Mouse (Mus musculus) left cerebral cortex, adult 2 months (tissue): ENCODE measurements at regions not wholly inside any gene's neighbourhood (a gene's known extent, or its start where the extent isn't known, plus 50 kb on each side); places are given as distances from the start of the nearest gene placed in this dataset.
"Not testable (repeated sequence)": the region's sequence is repeated elsewhere in the genome, so short reads cannot be mapped to it uniquely, and the experiment has no call there.

Experiments
- DNase-seq, 2 experiments: peaks; one replicate each; pipeline ENCODE4 v3.0.0; 2021 to 2022; ENCODE audit warnings: low spot score in 2 of 2, mixed read lengths in 1 of 2; ENCODE audit errors: extremely low spot score in 1 of 2
- H3K27ac ChIP-seq: fragments of 200-600 bp; 2 replicates; pipeline ENCODE4 v1.8.1; 2022
- H3K4me3 ChIP-seq: fragments of 200-600 bp; 2 replicates; pipeline ENCODE4 v1.8.1; 2022
- CTCF ChIP-seq: fragments of 200-600 bp; IDR thresholded peaks from 2 replicates; pipeline ENCODE4 v1.8.1; 2022; ENCODE audit warnings: antibody characterized with exemption, mild to moderate bottlenecking, moderate library complexity
- intact Hi-C: fragments of 180-260 bp; cut with DNase I; formaldehyde crosslinking; loops from one replicate; pipeline ENCODE4 v1.15.1; 2025

GRCm38 (mm10) chr7:83392181-83392580, 192.5 kb upstream of the Tmc3 start:
- intact Hi-C loops: no loop called here
- no peak for TF ChIP-seq CTCF
- no peak for DNase-seq
- Histone ChIP-seq H3K4me3 (no peak overlapping the region), H3K27ac (no peak overlapping the region)

DNA sequence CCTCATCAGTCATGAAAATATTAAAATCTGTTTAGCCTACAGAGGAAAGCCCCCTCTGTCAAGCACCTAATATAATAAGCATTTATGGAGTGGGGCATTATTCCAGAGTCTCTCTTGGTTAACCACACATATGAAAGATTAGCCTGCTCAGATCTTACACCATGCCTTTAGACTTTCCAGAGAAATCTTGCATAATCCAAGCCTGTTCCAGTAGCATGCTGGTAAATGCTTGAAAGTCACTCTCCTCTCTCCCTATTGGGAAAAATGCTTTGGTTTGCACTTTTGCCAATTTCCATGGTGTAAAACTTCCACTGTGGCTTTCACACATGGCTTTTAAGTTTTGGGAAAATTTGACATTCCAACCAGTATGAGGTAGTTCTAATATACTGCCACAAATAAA, 192.1 kb upstream of the Tmc3 start:
- no peak for TF ChIP-seq CTCF
- DNase-seq: no peak
- intact Hi-C loops: no loop called here
- Histone ChIP-seq H3K4me3 (no peak overlapping the region), H3K27ac (no peak overlapping the region)

DNA sequence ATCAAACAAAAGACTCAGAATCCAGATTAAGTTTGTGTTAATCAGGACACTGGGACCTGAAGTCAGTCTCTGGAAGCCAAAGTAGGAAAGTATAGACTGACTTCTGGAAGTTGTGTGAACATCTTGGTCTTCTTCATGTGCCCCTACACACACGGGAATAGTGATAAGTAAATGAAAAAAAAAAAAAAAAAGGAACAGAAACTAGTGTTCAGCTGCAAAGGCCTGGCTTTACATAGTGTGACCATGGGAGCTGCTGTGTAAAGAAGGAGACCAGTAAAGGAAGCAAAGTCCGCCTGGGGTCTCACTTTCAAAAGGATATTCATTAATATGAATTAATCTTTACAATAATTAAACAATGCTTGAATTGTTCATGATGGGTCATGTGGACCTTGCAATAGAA, 190.6 kb upstream of the Tmc3 start:
- intact Hi-C loops: no loop called here
- Histone ChIP-seq H3K27ac (no peak overlapping the region), H3K4me3 (no peak overlapping the region)
- DNase-seq: no peak
- no peak for TF ChIP-seq CTCF

DNA sequence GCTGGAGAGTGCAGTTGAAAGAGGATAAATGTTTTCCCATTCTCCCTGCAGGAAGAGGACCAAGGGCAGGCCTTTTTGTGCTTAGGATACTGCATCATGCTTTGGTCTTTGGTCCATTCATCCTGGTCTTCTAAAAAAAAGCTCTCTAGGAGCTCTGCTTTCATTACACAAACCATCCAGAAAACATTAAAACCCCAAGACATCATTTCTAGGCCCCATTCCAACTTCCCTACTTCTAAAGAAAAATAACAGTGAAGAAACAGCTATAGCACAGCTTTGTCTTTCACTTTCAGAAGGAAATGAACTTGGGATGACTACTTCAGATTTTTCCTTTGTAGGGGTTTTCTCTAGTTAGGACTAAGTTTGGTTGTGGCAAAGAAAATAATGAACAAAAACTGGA, 185.1 kb upstream of the Tmc3 start:
- no peak for DNase-seq
- no peak overlapping the region for H3K27ac ChIP-seq
- H3K4me3 ChIP-seq: no peak overlapping the region
- TF ChIP-seq CTCF: no peak
- intact Hi-C loops: no loop called here

DNA sequence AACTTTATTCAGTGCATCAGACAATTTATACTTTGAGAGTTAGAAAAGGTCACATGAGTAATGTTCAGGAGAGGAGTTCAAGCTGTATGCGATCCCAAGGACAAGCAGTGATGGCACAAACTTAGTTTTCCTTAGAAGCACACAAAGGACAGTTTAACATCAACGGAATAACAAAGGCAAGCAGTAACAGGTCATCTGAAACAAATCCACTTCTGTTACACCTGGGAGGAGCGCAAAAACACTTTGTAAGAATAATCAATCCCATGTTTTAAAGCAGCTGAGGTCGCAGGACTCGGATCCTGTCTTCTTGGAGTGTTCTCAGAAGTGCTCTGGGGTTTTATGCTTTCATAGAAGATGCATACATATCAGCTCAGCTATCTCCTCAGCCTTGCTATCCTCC, 183.7 kb upstream of the Tmc3 start:
- intact Hi-C loops: no loop called here
- Histone ChIP-seq H3K27ac (no peak overlapping the region), H3K4me3 (no peak overlapping the region)
- DNase-seq: no peak
- no peak for TF ChIP-seq CTCF

DNA sequence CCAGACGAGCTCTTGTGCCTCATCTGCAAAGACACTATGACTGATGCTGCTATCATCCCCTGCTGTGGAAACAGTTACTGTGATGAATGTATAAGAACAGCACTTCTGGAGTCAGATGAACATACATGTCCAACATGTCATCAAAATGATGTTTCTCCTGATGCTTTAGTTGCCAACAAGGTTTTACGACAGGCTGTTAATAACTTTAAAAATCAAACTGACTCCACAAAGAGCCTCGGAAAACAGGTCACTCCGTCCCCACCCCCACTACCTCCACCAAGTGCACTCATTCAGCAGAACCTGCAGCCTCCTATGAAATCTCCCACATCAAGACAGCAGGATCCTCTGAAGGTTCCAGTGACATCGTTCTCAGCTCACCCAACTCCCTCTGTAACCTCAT, 172.0 kb upstream of the Tmc3 start:
- DNase-seq, H3K4me3 ChIP-seq, H3K27ac ChIP-seq, intact Hi-C loops: not testable (repeated sequence)

- Histone ChIP-seq H3K27ac (no peak overlapping the region), H3K4me3 (no peak overlapping the region)
- no peak for TF ChIP-seq CTCF
- no peak for DNase-seq
- intact Hi-C loops: no loop called here
Observed at GRCm38 (mm10) chr7:83429929-83430556, 154.7 kb upstream of the Tmc3 start.

- intact Hi-C loops: no loop called here
- Histone ChIP-seq H3K27ac (no peak overlapping the region), H3K4me3 (no peak overlapping the region)
- no peak for TF ChIP-seq CTCF
- DNase-seq: no peak
Observed at GRCm38 (mm10) chr7:83431094-83431493, 153.6 kb upstream of the Tmc3 start.

- no peak for DNase-seq
- intact Hi-C loops: no loop called here
- H3K27ac ChIP-seq: no peak overlapping the region
- no peak for TF ChIP-seq CTCF
- H3K4me3 ChIP-seq: no peak overlapping the region
Observed at GRCm38 (mm10) chr7:83432843-83433242, 151.9 kb upstream of the Tmc3 start.

- intact Hi-C loops: no loop called here
- Histone ChIP-seq H3K27ac (no peak overlapping the region), H3K4me3 (no peak overlapping the region)
- TF ChIP-seq CTCF: no peak
- no peak for DNase-seq
Observed at GRCm38 (mm10) chr7:83433959-83434715, 150.6 kb upstream of the Tmc3 start.

DNA sequence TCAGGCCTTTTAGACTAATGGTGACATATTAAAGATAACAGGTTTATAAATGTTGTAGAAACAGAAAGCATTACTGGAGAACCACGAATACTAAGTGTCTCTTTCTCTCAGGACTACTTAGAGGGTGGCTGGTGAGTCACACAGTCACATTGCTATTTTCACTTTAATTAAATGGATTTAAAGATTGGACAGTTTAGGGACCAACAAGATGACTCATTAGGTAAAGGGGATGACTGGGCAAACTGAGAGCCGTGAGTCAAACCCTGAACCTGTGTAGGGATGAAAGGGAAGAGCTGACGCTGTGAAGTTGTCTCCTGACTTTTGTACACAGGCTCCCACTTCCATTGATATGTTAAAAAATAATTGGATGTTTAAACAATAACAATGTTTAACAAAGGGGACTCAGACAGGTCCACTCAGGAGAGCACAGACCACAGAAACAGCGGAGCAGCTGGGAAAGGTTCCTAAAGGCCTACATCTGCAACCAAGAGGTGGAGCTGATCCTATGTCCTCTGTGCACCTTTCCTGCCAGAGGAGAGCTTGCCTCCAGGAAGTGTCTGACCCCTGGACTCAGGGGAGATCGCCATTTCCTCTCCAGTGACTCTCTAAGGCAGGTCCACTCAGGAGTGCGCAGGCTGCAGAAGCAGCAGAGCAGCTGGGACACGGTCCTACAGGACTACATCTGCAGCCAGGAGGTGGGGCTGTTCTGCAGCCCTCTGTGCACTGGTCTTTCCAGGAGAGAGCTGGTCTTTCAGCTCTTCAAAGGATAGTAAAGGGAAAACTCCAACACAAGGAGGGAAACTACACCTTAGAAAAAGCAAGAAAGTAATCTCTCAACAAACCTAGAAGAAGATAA, 146.0 kb upstream of the Tmc3 start:
- DNase-seq: no peak
- H3K27ac ChIP-seq: no peak overlapping the region
- intact Hi-C loops: no loop called here
- H3K4me3 ChIP-seq: no peak overlapping the region
- TF ChIP-seq CTCF: peak; percentile 15

GRCm38 (mm10) chr7:83443596-83444278, 141.0 kb upstream of the Tmc3 start:
- intact Hi-C loops: no loop called here
- Histone ChIP-seq H3K4me3 (no peak overlapping the region), H3K27ac (no peak overlapping the region)
- no peak for DNase-seq
- no peak for TF ChIP-seq CTCF
